Mouse (Mus musculus) limb, embryonic 14.5 days (tissue): ENCODE results near the gene Wapl. TPM values are rescaled to one million over a fixed set of nuclear protein-coding genes. Genes with fewer than 3 reads are reported as not detected.

Experiments
- ATAC-seq: fragments of 200-750 bp; cut with Nextera tagmentation; 2 replicates; pipeline ENCODE4 v1.8.0; 2017; ENCODE audit warnings: low read depth, moderate number of reproducible peaks, moderate TSS enrichment; ENCODE audit not compliant: low FRiP score
- DNase-seq: peaks from one replicate; pipeline ENCODE4 v3.0.0-alpha.2; 2015; ENCODE audit warnings: low spot score
- H3K27ac ChIP-seq: fragments of 300-500 bp; sonication (generic); replicated peaks from 2 replicates; pipeline ENCODE4 v1.5.1; 2014; ENCODE audit warnings: low read depth, mild to moderate bottlenecking, low read length, moderate library complexity, mixed read lengths
- H3K27me3 ChIP-seq: fragments of 300-500 bp; sonication (generic); 2 replicates; pipeline ENCODE4 v1.6.1; 2014; ENCODE audit warnings: low read length, mixed read lengths; ENCODE audit not compliant: control insufficient read depth, insufficient read depth
- H3K36me3 ChIP-seq: fragments of 300-500 bp; sonication (generic); 2 replicates; pipeline ENCODE4 v1.6.1; 2014; ENCODE audit warnings: mild to moderate bottlenecking, low read length, moderate library complexity, mixed read lengths; ENCODE audit not compliant: control insufficient read depth, insufficient read depth
- H3K4me1 ChIP-seq: fragments of 300-500 bp; sonication (generic); 2 replicates; pipeline ENCODE4 v1.6.1; 2014; ENCODE audit warnings: antibody characterized with exemption, low read length, mixed read lengths; ENCODE audit not compliant: control insufficient read depth, insufficient read depth
- H3K4me2 ChIP-seq: fragments of 300-500 bp; sonication (generic); replicated peaks from 2 replicates; pipeline ENCODE4 v1.6.1; 2014; ENCODE audit warnings: low read depth, mild to moderate bottlenecking, low read length, moderate library complexity; ENCODE audit not compliant: severe bottlenecking
- H3K4me3 ChIP-seq: fragments of 300-500 bp; sonication (generic); replicated peaks from 2 replicates; pipeline ENCODE4 v1.5.1; 2014; ENCODE audit warnings: low read length
- H3K9ac ChIP-seq: fragments of 300-500 bp; sonication (generic); 2 replicates; pipeline ENCODE4 v1.6.1; 2014; ENCODE audit warnings: mild to moderate bottlenecking, low read depth, low read length, moderate library complexity; ENCODE audit not compliant: severe bottlenecking
- H3K9me3 ChIP-seq: fragments of 300-500 bp; sonication (generic); 2 replicates; pipeline ENCODE4 v1.6.1; 2016; ENCODE audit warnings: low read length; ENCODE audit not compliant: control insufficient read depth
- POLR2A ChIP-seq: fragments of 200-500 bp; IDR thresholded peaks from 2 replicates; pipeline ENCODE4 v1.8.0; 2012; ENCODE audit warnings: inconsistent platforms, mild to moderate bottlenecking, moderate library complexity, borderline replicate concordance; ENCODE audit not compliant: insufficient read depth, insufficient read length; ENCODE audit errors: extremely low read depth
- WGBS: fragments of 180-500 bp; shearing (Covaris S2); extraction: QIAGEN DNeasy Blood & Tissue Kit; methylation state at CpG from one replicate; pipeline ENCODE4 v1.1.7; 2014; 5-methylcytosine and 5-hydroxymethylcytosine counted together
- polyA plus RNA-seq, 2 experiments: library from polyadenylated mRNA; depleted of rRNA in 1 of 2; stranded (reverse) in 1 of 2; unstranded in 1 of 2; fragments of >200 nt; fragmentation: Nextera tagmentation in 1 of 2; extraction: Ambion mirVana in 1 of 2; gene quantifications; 2 replicates each; pipeline versions ENCODE4 v1.2.1 to v1.2.3; 2012 to 2014

Wapl gene
- polyA plus RNA-seq, 2 experiments = 23.5 to 28.4 TPM

GRCm38 (mm10) chr14:34761082-34761959 is 87.6 kb downstream of the Wapl start:
- ATAC-seq (no peak), DNase-seq (no peak)
- WGBS = 92% methylated on average over 9 of the region's 9 CpGs
- no peak for TF ChIP-seq POLR2A
- no peaks in the 10 kb centered on the region for H3K4me1 ChIP-seq
- no peak overlapping the region for H3K4me2 ChIP-seq
- H3K4me3 ChIP-seq = no peak overlapping the region
- H3K27me3 ChIP-seq = no peaks in the 10 kb centered on the region
- no peak overlapping the region for H3K27ac ChIP-seq
- no peaks in the 10 kb centered on the region for H3K9me3 ChIP-seq
- no peak overlapping the region for H3K9ac ChIP-seq
- H3K36me3 ChIP-seq = no peaks in the 10 kb centered on the region

DNA sequence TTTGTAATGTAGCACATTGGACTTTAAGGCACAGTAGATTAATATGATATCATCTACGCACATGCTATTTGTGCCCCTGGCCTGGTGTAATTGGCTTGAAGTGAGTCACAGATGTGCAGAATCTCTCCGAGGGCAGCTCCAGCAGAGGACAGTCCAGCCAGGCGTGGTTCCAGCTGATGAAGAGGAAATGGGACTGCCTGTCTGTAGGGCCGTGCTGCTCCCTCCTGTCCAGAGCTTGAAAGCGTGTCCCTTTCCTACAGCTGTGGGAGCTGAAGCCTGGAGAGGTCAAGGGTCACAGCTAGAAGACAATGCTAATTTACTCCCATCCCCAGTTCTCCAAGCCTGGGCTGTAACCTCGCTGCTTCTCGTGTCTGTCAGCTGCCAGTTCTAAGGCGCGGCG is 89.0 kb downstream of the Wapl start:
- Histone ChIP-seq H3K9me3 (no peaks in the 10 kb centered on the region), H3K4me1 (no peaks in the 10 kb centered on the region), H3K36me3 (no peaks in the 10 kb centered on the region), H3K4me3 (no peak overlapping the region), H3K4me2 (no peak overlapping the region), H3K27ac (no peak overlapping the region), H3K9ac (no peak overlapping the region), H3K27me3 (no peaks in the 10 kb centered on the region)
- no peak for ATAC-seq
- DNase-seq = no peak
- no peak for TF ChIP-seq POLR2A
- 51% methylated on average over 10 of the region's 10 CpGs for WGBS

DNA sequence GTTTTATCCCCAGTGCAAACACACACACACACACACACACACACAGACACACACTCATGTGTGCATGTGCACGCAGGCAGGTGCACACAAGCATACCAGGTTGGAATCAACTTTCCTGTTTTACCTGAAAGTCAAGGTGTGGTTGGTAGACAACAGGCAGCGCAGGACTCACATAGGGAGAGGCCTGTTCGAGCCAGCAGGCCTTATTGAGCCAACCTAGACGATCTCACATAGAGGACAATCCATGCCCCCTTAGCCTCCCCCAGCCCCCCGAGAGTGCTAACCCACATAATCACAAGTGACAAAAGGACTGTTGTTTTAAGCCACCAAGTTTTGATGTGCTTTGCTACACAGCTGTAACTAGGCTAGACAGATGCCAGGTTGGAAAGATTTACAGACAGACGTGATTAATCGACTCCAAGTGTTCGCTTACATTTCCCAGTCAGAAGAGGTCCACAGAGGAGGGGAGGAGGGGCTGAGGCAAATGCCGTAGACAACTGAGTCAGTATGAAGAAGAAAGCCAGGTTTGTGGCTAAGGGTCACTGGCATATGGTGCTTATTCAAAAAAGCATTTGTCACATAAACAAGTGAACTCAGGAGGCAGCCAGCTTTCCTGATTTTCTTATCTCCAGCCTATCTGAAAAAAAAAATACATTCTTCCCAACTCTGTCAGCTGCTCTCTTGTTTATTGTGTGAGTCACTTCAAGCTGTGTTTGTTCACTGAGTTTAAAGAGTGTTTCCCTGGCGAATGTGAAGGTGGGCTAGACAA is 90.2 kb downstream of the Wapl start:
- H3K9me3 ChIP-seq = no peaks in the 10 kb centered on the region
- H3K36me3 ChIP-seq = no peaks in the 10 kb centered on the region
- no peak overlapping the region for H3K4me2 ChIP-seq
- no peaks in the 10 kb centered on the region for H3K27me3 ChIP-seq
- no peak overlapping the region for H3K27ac ChIP-seq
- WGBS = 37% methylated on average over 10 of the region's 10 CpGs
- no peak overlapping the region for H3K4me3 ChIP-seq
- no peak for TF ChIP-seq POLR2A
- no peak overlapping the region for H3K9ac ChIP-seq
- peaks cover 4% of the 10 kb centered on the region; the same call in 1 of the 2 replicates for H3K4me1 ChIP-seq
- DNase-seq = peak; percentile 37
- ATAC-seq = peak; percentile 65; the same call in 1 of the 2 replicates

GRCm38 (mm10) chr14:34764908-34765307 is 91.2 kb downstream of the Wapl start:
- Histone ChIP-seq H3K4me1 (peaks cover 11% of the 10 kb centered on the region; the same call in 1 of the 2 replicates), H3K4me3 (no peak overlapping the region), H3K36me3 (no peaks in the 10 kb centered on the region), H3K9ac (no peak overlapping the region), H3K27me3 (peaks cover 8% of the 10 kb centered on the region; the same call in 1 of the 2 replicates), H3K9me3 (no peaks in the 10 kb centered on the region), H3K4me2 (no peak overlapping the region), H3K27ac (no peak overlapping the region)
- no peak for DNase-seq
- no peak for ATAC-seq
- no peak for TF ChIP-seq POLR2A
- WGBS = 87% methylated on average over 9 of the region's 9 CpGs

GRCm38 (mm10) chr14:34765380-34765779 is 91.7 kb downstream of the Wapl start:
- Histone ChIP-seq H3K9ac (no peak overlapping the region), H3K36me3 (no peaks in the 10 kb centered on the region), H3K27me3 (peaks cover 8% of the 10 kb centered on the region; the same call in 1 of the 2 replicates), H3K4me2 (no peak overlapping the region), H3K27ac (no peak overlapping the region), H3K4me3 (no peak overlapping the region), H3K4me1 (peaks cover 11% of the 10 kb centered on the region; the same call in 1 of the 2 replicates), H3K9me3 (no peaks in the 10 kb centered on the region)
- ATAC-seq (no peak), DNase-seq (no peak)
- TF ChIP-seq POLR2A = no peak
- 87% methylated on average over 7 of the region's 7 CpGs for WGBS
